Mouse (Mus musculus) stomach, postnatal 0 days (tissue): ENCODE results near the gene Vps13d.

Experiments
- CTCF ChIP-seq: IDR thresholded peaks from 2 replicates; pipeline ENCODE4 v1.5.1; 2016; ENCODE audit warnings: antibody characterized with exemption, low read depth, mild to moderate bottlenecking, moderate library complexity
- EP300 ChIP-seq: optimal IDR thresholded peaks from 2 replicates; pipeline ENCODE3; 2016; ENCODE audit warnings: antibody characterized with exemption

DNA sequence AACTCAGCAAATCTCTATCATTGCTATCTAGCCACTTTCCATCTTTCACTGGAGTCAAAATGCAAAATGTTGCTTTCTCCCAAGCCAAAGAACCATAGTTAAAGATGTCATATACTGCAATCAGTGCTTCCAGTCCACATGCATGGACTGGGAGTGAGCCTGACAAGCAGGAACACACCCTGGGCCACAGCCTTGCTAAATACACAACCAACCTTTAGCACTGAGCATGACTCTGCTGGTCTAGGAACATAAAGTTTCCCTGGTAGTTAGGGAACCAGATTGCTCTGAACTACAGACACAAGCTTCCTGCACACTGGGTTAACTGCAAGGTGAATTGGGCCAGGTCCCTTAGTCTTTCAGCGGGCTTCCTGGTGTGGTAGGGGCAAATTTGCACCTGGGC lies 64.0 kb downstream of the Vps13d start:
- TF ChIP-seq CTCF (no peak), EP300 (no peak)
